Mouse (Mus musculus) heart, adult 2 months (tissue): ENCODE data around the gene Nts.

Experiments used
- CTCF ChIP-seq: fragments of 200-600 bp; IDR thresholded peaks from 2 replicates; pipeline ENCODE4 v1.8.1; 2022; ENCODE audit warnings: antibody characterized with exemption, mild to moderate bottlenecking, moderate library complexity
- EP300 ChIP-seq: fragments of 200-500 bp; IDR thresholded peaks from 2 replicates; pipeline ENCODE4 v1.6.1; 2011; ENCODE audit warnings: low read depth, low read length, control low read depth; ENCODE audit not compliant: insufficient read depth
- POLR2A ChIP-seq: fragments of 200-500 bp; IDR thresholded peaks from 2 replicates; pipeline ENCODE4 v1.6.1; 2011; ENCODE audit warnings: mild to moderate bottlenecking, low read depth, low read length, control low read depth; ENCODE audit not compliant: insufficient read depth

DNA sequence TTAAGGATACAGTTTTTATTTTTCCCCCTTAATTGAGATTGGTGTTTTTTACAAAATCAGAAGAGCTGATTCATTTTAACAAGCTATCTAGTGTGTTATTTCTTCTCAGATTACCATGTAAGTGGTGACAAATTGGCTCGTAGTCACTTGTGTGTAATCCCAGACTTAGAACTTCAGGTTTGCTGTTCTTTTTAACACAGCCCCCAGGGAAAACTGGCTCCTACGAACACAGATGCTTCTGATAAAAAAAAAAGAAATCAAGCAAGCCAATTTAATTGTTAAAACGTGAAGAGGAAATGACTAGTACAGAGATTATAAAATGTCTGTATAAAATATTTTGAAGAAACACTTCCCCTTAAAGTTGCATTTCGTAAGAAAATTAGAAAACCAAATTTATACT, 17.1 kb upstream of the Nts start:
- TF ChIP-seq POLR2A (no peak), CTCF (no peak), EP300 (no peak)
